Mouse (Mus musculus): ENCODE results near the gene Rassf3.
A peak's percentile ranks its signal among the peaks of the same experiment; 100 is the strongest.

Rassf3 gene

GRCm38 (mm10) chr10:121476190-121476967, at the start of gene Rassf3:
Rassf3 (minus strand) TSS chr10:121476347.
- DNase-seq (ENCODE audit: low spot score in 2 of 2), result peak; percentile 96 to 99

- no peak for DNase-seq (ENCODE audit: low spot score in 2 of 2)
These were observed 44.9 kb upstream of the Rassf3 start for GRCm38 (mm10) chr10:121520923-121521585.

- DNase-seq (ENCODE audit: low spot score in 2 of 2), result no peak
These were observed 43.6 kb upstream of the Rassf3 start for GRCm38 (mm10) chr10:121519710-121520109.

- peak; percentile 81 to 89 for DNase-seq (ENCODE audit: low spot score in 2 of 2)
These were observed 40.0 kb upstream of the Rassf3 start for GRCm38 (mm10) chr10:121516008-121516600.

GRCm38 (mm10) chr10:121509751-121510643, 33.9 kb upstream of the Rassf3 start:
- no peak for DNase-seq (ENCODE audit: low spot score in 2 of 2)

- no peak for DNase-seq (ENCODE audit: low spot score in 2 of 2)
These were observed 31.8 kb upstream of the Rassf3 start for GRCm38 (mm10) chr10:121507755-121508544.

- peak; percentile 82 to 93 for DNase-seq (ENCODE audit: low spot score in 2 of 2)
These were observed 30.8 kb upstream of the Rassf3 start for GRCm38 (mm10) chr10:121506731-121507583.

GRCm38 (mm10) chr10:121505929-121506328, 29.8 kb upstream of the Rassf3 start:
- DNase-seq (ENCODE audit: low spot score in 2 of 2), result no peak

GRCm38 (mm10) chr10:121504973-121505911, 29.1 kb upstream of the Rassf3 start:
- DNase-seq (ENCODE audit: low spot score in 2 of 2), result peak; percentile 49 to 73

GRCm38 (mm10) chr10:121501160-121501559, 25.0 kb upstream of the Rassf3 start:
- DNase-seq (ENCODE audit: low spot score in 2 of 2), result peak in 1 of 2 experiments; percentile 73

GRCm38 (mm10) chr10:121500034-121500433, 23.9 kb upstream of the Rassf3 start:
- DNase-seq (ENCODE audit: low spot score in 2 of 2), result no peak

- DNase-seq (ENCODE audit: low spot score in 2 of 2), result no peak
These were observed 22.9 kb upstream of the Rassf3 start for GRCm38 (mm10) chr10:121499063-121499462.

GRCm38 (mm10) chr10:121498481-121498904, 22.3 kb upstream of the Rassf3 start:
- DNase-seq (ENCODE audit: low spot score in 2 of 2), result no peak

GRCm38 (mm10) chr10:121497968-121498367, 21.8 kb upstream of the Rassf3 start:
- DNase-seq (ENCODE audit: low spot score in 2 of 2), result no peak

- DNase-seq (ENCODE audit: low spot score in 2 of 2), result no peak
These were observed 20.5 kb upstream of the Rassf3 start for GRCm38 (mm10) chr10:121496616-121497015.

- no peak for DNase-seq (ENCODE audit: low spot score in 2 of 2)
These were observed 17.9 kb upstream of the Rassf3 start for GRCm38 (mm10) chr10:121494163-121494425.

GRCm38 (mm10) chr10:121493374-121494162, 17.4 kb upstream of the Rassf3 start:
- DNase-seq (ENCODE audit: low spot score in 2 of 2), result no peak
